Mouse (Mus musculus) testis, adult 10 weeks (tissue): ENCODE measurements around the gene Rfx7. TPM values are rescaled to one million over a fixed set of nuclear protein-coding genes. Genes with fewer than 3 reads are reported as not detected.

ENCODE experiments used
- polyA plus RNA-seq: library from polyadenylated mRNA; stranded (reverse); fragments of 350-450 nt; fragmentation: Illumina TruSeq; extraction: RNeasy Lipid Tissue Mini Kit (QIAGEN cat#74804); gene quantifications from one replicate; pipeline ENCODE4 v1.2.3, GENCODE M21; 2014; ENCODE audit warnings: low read depth, low replicate concordance

Gene Rfx7
- polyA plus RNA-seq = 23.1 TPM

DNA sequence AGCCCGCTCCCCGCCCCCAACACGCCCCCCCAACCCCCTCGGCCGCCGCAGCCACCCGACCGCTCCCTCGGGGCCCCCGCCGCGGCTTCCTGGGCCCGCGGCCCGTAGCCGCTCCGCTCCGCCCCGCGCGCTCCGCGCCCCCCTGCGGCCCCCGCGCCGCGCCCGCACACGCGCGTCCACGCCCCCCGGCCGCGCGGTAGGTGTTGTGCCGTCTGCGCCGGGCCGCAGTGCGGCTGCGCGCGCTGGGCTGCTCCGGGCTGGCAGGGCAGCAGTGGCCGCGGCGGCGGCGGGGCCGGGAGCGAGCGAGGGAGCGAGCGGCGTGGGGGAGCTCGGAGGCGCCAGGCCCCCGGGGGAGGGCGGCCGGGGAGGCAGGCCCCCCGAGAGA is at the start of gene Rfx7:
TSS of gene Rfx7 (plus strand) at position 245 of the 385 bp plus-strand sequence.

DNA sequence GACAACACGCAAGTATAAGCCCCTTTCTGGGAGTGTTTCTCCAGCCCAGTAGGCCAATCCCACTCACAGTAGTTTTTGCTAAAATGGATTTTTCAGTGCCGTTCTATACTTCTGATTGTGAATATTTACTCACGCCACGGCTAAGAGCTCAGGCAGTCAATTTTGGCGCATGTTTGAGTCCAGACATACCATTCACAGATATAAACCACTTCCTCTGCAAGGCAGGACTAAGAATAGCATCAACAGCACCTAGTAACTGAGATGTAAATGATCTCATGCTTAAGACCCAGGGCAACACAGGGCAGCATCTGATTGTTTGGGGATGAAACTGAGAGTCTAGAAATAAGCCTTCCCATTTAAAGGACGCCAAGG is 39.9 kb upstream of the Rfx7 start, which contains the start of gene Tex9:
TSS of gene Tex9 (minus strand) at position 19 of the 372 bp plus-strand sequence.

DNA sequence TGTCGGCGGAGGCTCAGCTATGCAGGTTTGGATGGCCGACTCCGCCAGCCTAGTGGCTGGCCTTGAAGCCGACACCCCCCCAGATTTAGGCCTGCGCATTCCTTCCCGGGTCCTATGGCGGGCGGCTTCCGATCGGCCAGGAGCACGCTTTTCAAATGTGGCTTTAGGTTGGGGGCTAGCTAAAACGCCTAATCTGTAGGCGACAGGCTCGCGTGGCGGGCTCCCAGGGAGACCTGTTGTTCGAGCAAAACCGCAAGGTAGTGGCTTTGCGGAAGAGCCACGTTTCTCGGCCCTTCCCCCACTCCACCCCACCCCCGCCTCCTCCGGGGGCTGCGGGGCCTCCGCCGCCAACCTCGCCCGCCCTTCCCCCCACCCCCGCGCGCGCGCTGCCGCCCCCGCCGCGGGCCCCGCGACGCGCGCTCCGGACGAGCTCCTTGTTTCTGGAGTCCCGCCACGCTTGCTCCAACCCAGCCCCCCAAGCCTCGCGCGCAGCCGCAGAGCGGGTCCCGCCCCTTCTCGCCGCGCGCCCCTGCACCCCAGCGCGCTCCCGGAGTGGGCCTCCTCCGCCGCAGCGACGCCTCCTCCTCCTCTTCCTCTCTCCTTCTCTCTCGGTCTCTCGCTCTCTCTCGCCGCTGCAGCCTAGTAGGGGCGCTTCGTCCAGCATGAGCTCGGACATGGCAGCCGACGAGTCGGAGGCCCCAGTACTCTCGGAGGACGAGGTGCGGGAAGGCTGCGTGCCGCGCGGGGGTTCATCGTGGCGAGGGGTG is 130.0 kb downstream of the Rfx7 start, which contains the start of gene Nedd4:
TSS of gene Nedd4 (plus strand) at position 452 of the 767 bp plus-strand sequence.

Other genes with a start within 250 kb of the Rfx7 start
- 267 TPM for gene Mns1, start 94.2 kb upstream of the Rfx7 start, polyA plus RNA-seq
- 107 TPM for gene Tex9, start 40.0 kb upstream of the Rfx7 start, polyA plus RNA-seq
- 81.2 TPM for gene Nedd4, start 130.1 kb downstream of the Rfx7 start, polyA plus RNA-seq